Mouse (Mus musculus) small intestine, adult 2 months (tissue): ENCODE data around the gene Gm30737. TPM values are rescaled to one million over a fixed set of nuclear protein-coding genes. Genes with fewer than 3 reads are reported as not detected.
"Not testable (repeated sequence)": the region's sequence is repeated elsewhere in the genome, so short reads cannot be mapped to it uniquely, and the experiment has no call there.

Experiments
- H3K27ac ChIP-seq: fragments of 200-500 bp; 2 replicates; pipeline ENCODE4 v1.5.1; 2012; ENCODE audit warnings: low read depth, low read length, control low read depth, inconsistent platforms; ENCODE audit not compliant: insufficient read depth
- H3K27me3 ChIP-seq: fragments of 200-500 bp; 2 replicates; pipeline ENCODE4 v1.6.1; 2012; ENCODE audit warnings: mild to moderate bottlenecking, moderate library complexity, low read length, inconsistent platforms; ENCODE audit not compliant: control insufficient read depth, insufficient read depth
- H3K36me3 ChIP-seq: fragments of 200-500 bp; 2 replicates; pipeline ENCODE4 v1.6.1; 2012; ENCODE audit warnings: mild to moderate bottlenecking, low read length, control low read depth, inconsistent platforms; ENCODE audit not compliant: control insufficient read depth, insufficient read depth
- H3K4me1 ChIP-seq: fragments of 200-500 bp; 2 replicates; pipeline ENCODE4 v1.6.1; 2012; ENCODE audit warnings: low read length, inconsistent platforms, mixed read lengths; ENCODE audit not compliant: control insufficient read depth, insufficient read depth, insufficient read length
- H3K4me3 ChIP-seq: fragments of 200-500 bp; 2 replicates; pipeline ENCODE4 v1.5.1; 2012; ENCODE audit warnings: low read depth, mild to moderate bottlenecking, control low read depth, inconsistent platforms, low read length, moderate library complexity
- WGBS: fragments of 180-500 bp; shearing (Covaris S2); methylation state at CpG from one replicate; pipeline ENCODE4 v1.1.7; 2018; 5-methylcytosine and 5-hydroxymethylcytosine counted together
- polyA plus RNA-seq: library from polyadenylated mRNA; depleted of rRNA; stranded (reverse); fragments of >200 nt; gene quantifications from 2 replicates; pipeline ENCODE4 v1.2.3, GENCODE M21; 2012; rRNA removed

The Gm30737 gene
- polyA plus RNA-seq: not detected in 2 replicates

DNA sequence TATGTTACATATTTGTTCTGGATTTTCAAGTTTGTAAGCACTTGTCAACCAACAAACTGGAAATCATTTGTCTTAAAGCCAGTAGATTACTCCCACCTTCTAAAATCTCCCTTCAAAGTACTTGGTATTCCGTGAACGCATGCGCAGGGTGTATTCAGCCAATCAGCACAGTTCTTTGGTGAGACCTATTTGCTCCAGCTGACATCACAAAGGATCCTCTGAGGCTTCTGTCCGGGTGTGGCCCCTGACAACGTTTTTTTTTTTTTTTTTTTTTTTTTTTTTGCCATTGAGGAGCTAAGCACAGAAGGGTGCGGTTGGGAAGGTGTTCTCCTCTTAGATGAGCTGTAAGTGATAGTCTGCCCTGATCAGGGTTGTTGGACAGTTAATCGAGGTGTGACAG, at the start of gene Gm30737:
TSS of gene Gm30737 (plus strand) at position 301 of the 400 bp plus-strand sequence.
- H3K4me3 ChIP-seq, H3K27me3 ChIP-seq, H3K36me3 ChIP-seq, H3K4me1 ChIP-seq, H3K27ac ChIP-seq: not testable (repeated sequence)
- WGBS: no CpG with 5 or more reads among the region's 7 CpGs
